40 mouse cellular contexts compared by ENCODE assay signal in genomic region chr4:109578356-109578755, GRCm38 (mm10). TPM values are rescaled to one million over a fixed set of nuclear protein-coding genes. Genes with fewer than 3 reads are reported as not detected.
"Had no signal": no experiment of that assay in that cellular context is flagged by ENCODE, and none has a peak within 500 bp of the region (broad histone marks: within the 10 kb centered on the region; RNA-seq: fewer than 3 reads in every experiment).

No protein-coding gene starts in this region.

- H3K4me2 ChIP-seq: limb, embryonic 12.5 days; limb, embryonic 13.5 days; limb, embryonic 15.5 days; liver, embryonic 11.5 days; liver, embryonic 12.5 days; liver, embryonic 13.5 days; liver, embryonic 15.5 days; lung, embryonic 14.5 days; lung, embryonic 15.5 days; midbrain, embryonic 11.5 days; midbrain, embryonic 12.5 days; midbrain, embryonic 13.5 days; midbrain, embryonic 15.5 days; neural tube, embryonic 12.5 days; neural tube, embryonic 13.5 days had no signal

- H3K4me3 ChIP-seq: limb, embryonic 10.5 days; limb, embryonic 12.5 days; limb, embryonic 13.5 days; limb, embryonic 15.5 days; liver, embryonic 12.5 days; liver, embryonic 13.5 days; liver, embryonic 15.5 days; lung, embryonic 15.5 days; megakaryocyte, embryonic 14.5 days; midbrain, embryonic 10.5 days; midbrain, embryonic 12.5 days; midbrain, embryonic 13.5 days; midbrain, embryonic 15.5 days; myocyte; neural tube, embryonic 12.5 days; neural tube, embryonic 13.5 days had no signal

- H3K4me1 ChIP-seq: liver, embryonic 12.5 days; liver, embryonic 13.5 days; liver, embryonic 15.5 days; megakaryocyte, embryonic 14.5 days; midbrain, embryonic 10.5 days; midbrain, embryonic 12.5 days; midbrain, embryonic 13.5 days; midbrain, embryonic 15.5 days; neural tube, embryonic 12.5 days; neural tube, embryonic 13.5 days had no signal

- DNase-seq: left cerebral cortex, postnatal 4 days; liver; liver, embryonic 13.5 days; liver, postnatal 0 days; lung, adult 18-20 months; lung, adult 2 months; lung, embryonic 14.5 days; lung, postnatal 10 days; lung, postnatal 14 days; lung, postnatal 36 days; lung, postnatal 4 days; midbrain, embryonic 14.5 days had no signal

- H3K27ac ChIP-seq: limb, embryonic 10.5 days; limb, embryonic 12.5 days; limb, embryonic 13.5 days; limb, embryonic 15.5 days; liver, embryonic 12.5 days; liver, embryonic 13.5 days; liver, embryonic 14.5 days; liver, embryonic 15.5 days; lung, embryonic 15.5 days; macrophage; midbrain, embryonic 10.5 days; midbrain, embryonic 12.5 days; midbrain, embryonic 13.5 days; midbrain, embryonic 15.5 days; neural tube, embryonic 12.5 days; neural tube, embryonic 13.5 days had no signal

- ATAC-seq: liver, embryonic 12.5 days; liver, postnatal 0 days; lung, postnatal 0 days; midbrain, embryonic 13.5 days; midbrain, embryonic 15.5 days; midbrain, embryonic 16.5 days had no signal

- H3K36me3 ChIP-seq: limb, embryonic 10.5 days; limb, embryonic 12.5 days; limb, embryonic 13.5 days; limb, embryonic 15.5 days; liver, embryonic 12.5 days; liver, embryonic 13.5 days; liver, embryonic 15.5 days; lung, embryonic 15.5 days; midbrain, embryonic 10.5 days; midbrain, embryonic 12.5 days; midbrain, embryonic 13.5 days; midbrain, embryonic 15.5 days; neural tube, embryonic 12.5 days; neural tube, embryonic 13.5 days had no signal

- H3K9me3 ChIP-seq: limb, embryonic 10.5 days; limb, embryonic 12.5 days; limb, embryonic 13.5 days; limb, embryonic 15.5 days; liver, embryonic 12.5 days; liver, embryonic 13.5 days; liver, embryonic 15.5 days; lung, embryonic 15.5 days; megakaryocyte, embryonic 14.5 days; midbrain, embryonic 10.5 days; midbrain, embryonic 12.5 days; midbrain, embryonic 13.5 days; midbrain, embryonic 15.5 days; neural tube, embryonic 12.5 days; neural tube, embryonic 13.5 days had no signal

- H3K9ac ChIP-seq: limb, embryonic 12.5 days; limb, embryonic 13.5 days; limb, embryonic 15.5 days; liver, embryonic 12.5 days; liver, embryonic 13.5 days; liver, embryonic 14.5 days; liver, embryonic 15.5 days; liver, postnatal 0 days; lung, embryonic 14.5 days; lung, embryonic 15.5 days; midbrain, embryonic 12.5 days; midbrain, embryonic 13.5 days; midbrain, embryonic 15.5 days; neural tube, embryonic 12.5 days; neural tube, embryonic 13.5 days had no signal

- H3K27me3 ChIP-seq: limb, embryonic 12.5 days; limb, embryonic 13.5 days; limb, embryonic 15.5 days; liver, embryonic 13.5 days; liver, embryonic 15.5 days; lung, embryonic 15.5 days; midbrain, embryonic 12.5 days; midbrain, embryonic 13.5 days; midbrain, embryonic 15.5 days; neural tube, embryonic 12.5 days; neural tube, embryonic 13.5 days had no signal

RNA-seq across cellular contexts. Expression of gene 4930522H14Rik, which starts 47.3 kb away (rescaled TPM):
- polyA plus RNA-seq: limb, embryonic 10.5 days; limb, embryonic 11.5 days; limb, embryonic 12.5 days; limb, embryonic 13.5 days; limb, embryonic 14.5 days; limb, embryonic 15.5 days; liver, adult 2 months; liver, embryonic 11.5 days; liver, embryonic 12.5 days; liver, embryonic 13.5 days; liver, embryonic 14.5 days; liver, embryonic 15.5 days; liver, embryonic 16.5 days; liver, postnatal 0 days; lung, adult 2 months; lung, embryonic 14.5 days; lung, embryonic 15.5 days; lung, embryonic 16.5 days; lung, postnatal 0 days; macrophage; midbrain, embryonic 10.5 days; midbrain, embryonic 11.5 days; midbrain, embryonic 12.5 days; midbrain, embryonic 13.5 days; midbrain, embryonic 14.5 days; midbrain, embryonic 15.5 days; midbrain, embryonic 16.5 days; midbrain, postnatal 0 days; myocyte; neural tube, embryonic 11.5 days; neural tube, embryonic 12.5 days; neural tube, embryonic 13.5 days had no signal
